Mouse (Mus musculus) yolk sac, embryonic 10.5 days (tissue): ENCODE data around the gene Srgap2.

Experiments
- DNase-seq: peaks from one replicate; pipeline ENCODE4 v3.0.0-alpha.2; 2017; ENCODE audit warnings: low spot score

Srgap2 gene

DNA sequence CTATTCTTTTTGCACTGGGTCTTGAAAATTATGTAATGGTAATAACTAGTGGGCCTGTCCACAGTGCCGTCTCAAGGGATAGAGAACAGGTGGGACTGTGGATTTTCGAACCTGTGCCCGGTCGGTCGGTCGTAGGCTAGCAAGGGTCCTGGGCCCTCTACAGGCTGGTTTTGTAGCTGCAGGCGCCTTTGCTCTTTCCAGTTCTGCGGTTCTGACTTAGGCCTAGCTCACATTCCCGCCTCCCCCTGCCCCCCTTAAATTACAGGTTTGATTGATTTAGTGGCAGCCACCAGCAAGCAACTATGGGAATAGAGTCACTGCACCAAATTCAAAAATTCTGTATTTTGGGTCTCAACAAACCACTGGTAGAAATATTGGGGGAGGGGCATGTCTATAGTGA is 281.2 kb downstream of the Srgap2 start:
- DNase-seq, result peak; percentile 25

DNA sequence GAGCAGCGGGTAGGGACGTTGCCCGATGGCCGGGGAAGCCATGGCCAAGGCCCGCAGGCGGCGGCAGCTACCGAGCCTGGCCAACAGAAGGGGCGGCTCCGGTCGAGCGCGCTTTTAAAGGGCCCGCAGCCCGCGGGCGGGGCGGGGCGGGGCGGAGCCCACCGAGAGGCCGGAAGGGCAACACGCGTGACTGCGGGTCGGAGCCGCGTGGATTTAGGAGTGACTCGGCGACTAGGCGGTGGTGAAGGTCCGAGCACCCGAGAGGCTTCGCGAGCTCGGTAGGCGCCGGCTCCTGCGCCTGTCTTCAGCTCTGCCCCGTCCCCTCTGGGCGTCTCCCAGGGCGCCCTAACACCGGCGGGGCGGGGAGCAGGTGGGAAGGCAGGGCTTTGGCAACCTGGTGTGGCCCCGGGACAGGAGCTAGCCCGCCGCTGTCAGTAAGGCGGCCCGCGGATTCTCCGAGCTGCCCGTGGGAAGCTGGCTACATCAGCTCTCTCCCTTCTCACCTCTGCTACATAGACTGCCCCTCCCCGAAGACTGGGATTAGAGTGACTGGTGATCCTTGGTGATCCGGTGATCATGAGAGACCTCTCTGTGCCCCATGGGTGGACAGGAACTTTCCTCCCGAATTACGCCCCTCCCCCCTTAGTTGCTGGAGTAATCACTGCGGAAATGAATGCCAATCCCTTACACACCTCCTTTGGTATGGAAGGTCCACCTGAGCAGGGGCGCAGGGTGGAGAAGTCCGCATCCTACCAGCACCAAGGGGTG is 281.9 kb downstream of the Srgap2 start, which contains the start of gene Rassf5:
Rassf5 (minus strand) TSS at position 170 of the 768 bp plus-strand sequence.
- DNase-seq, result peak; percentile 64

DNA sequence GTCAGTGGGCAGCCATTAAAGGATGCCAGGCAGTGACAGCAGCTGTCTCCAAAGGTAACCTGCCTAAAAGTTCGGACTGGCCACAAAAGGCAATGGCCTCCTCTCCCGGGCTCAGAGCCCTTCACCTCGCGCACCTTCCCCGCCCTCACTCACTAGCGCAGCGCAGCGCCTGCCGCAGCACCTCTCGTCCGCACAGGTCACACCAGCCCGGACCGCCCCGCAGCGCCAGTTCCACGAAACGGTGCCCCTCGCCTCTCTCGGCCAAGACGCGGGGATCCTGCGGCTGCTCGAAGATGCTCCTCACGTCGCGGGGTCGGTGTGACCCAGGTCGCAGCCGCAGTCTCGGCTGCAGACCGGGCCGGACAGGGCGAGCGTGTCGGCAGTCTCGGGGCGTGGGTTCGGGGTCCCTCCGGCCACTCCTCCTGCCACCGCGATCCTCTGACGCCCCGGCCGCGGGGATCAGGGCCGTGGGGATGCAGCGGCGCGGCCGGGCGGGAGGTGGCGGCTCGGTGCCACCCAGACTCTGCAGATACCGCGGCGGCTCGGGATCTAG is 282.5 kb downstream of the Srgap2 start:
- peak; percentile 13 for DNase-seq

DNA sequence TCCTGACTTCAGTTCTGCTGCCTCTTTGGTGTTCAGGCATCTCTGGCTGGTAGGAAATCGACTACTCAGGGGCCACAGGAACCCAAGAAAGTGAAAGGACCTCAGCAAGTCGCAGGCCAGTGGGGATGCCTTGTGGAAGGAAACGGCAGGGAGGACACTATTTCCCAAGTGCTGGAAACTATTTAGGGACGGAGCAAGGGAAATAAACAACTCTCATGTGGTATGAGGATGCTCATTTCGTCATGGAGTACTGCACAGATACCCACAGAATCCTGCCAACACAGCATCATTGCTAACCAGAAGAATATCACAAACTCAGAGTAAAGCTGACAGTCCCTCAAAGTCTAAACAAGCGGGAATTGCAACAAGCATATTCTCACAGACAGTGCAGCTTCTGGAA is 284.2 kb downstream of the Srgap2 start:
- DNase-seq, result no peak

DNA sequence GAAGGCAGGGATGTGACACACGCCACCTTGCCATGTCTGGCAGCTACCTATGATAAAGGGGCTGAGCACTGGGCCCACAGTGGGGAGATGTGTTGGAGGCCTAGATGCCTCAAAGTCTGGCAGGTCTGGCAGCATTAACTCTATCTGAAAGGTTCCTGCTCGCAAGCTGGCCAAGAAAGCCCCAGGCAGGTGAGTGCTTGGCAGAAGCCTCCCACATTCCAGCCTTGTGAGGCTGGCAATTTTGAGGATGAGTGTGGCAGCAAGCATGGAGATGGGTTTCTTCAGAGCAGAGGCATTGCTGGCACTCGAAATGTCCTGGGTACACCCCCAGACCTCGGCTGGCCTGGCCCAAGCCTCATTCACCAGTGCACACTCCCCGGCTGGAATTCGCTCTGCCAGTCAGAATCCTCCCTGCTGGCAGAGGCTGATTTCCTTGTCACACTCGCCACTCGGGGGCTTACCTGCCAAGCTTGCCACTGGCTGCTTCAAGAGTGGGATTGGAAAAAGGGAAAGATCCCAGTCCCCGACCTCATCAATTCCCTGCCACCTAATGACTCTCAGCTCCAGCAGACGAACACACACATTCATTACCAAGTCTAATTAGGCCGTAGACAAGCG is 287.5 kb downstream of the Srgap2 start:
- DNase-seq, result no peak

DNA sequence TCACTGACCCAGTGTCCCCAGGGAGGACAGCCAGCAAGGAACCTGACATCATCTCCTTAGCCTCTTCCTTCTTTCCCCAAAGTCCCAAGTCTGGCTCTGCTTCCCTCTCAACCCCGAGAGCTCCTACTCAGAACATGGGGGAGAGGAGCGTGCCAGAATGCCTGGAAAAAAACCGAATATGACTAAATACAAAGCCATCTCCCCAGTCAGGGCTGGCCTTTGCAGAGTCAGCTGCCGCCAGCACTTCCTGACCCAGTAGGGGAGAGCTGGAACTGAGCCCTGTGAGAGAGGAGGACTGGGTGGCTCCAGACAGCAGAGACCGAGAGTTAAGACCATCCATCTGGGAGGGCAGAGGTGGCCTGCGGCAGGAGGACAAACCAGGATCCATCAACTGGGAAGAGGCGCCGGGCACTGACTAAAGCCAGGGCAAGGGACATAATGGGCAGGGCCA is 288.2 kb downstream of the Srgap2 start:
- no peak for DNase-seq

DNA sequence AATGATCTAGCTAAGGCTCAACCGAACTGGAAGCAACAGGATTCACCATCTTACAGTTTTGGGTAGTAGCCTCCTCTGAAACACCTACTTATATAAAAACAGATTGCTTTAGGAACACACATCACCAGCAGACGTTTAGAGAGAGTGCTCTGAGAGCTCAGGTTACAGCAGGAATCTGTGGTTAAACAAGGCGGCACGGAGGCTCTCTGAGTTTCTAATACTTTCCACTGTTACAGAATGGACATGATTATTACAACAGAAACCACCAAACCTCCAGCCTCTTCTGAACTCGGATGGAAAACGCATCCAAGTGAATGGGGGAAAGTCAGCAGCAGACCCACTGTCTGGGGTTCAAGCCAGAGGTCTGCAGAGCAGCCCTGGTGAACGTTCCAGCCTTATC is 291.1 kb downstream of the Srgap2 start:
- DNase-seq, result no peak
